Mouse (Mus musculus) hindbrain, embryonic 16.5 days (tissue): Measurements from ENCODE around the gene Gskip. TPM values are rescaled to one million over a fixed set of nuclear protein-coding genes. Genes with fewer than 3 reads are reported as not detected.

Experiments
- polyA plus RNA-seq: library from polyadenylated mRNA; unstranded; fragments of >200 nt; fragmentation: Nextera tagmentation; extraction: Ambion mirVana; gene quantifications from 2 replicates; pipeline ENCODE4 v1.2.1, GENCODE M21; 2015

The Gskip gene
- polyA plus RNA-seq, 1 experiment from 2014 or later = 26.0 TPM

Other genes starting within 250 kb of the Gskip start
- 10.8 and 12.3 TPM in 2 replicates for gene D430019H16Rik, start 231.0 kb upstream of the Gskip start, polyA plus RNA-seq
- 2.3 and 2.5 TPM in 2 replicates for gene Bdkrb2, start 121.6 kb upstream of the Gskip start, polyA plus RNA-seq
- gene Bdkrb1, start 81.7 kb upstream of the Gskip start, polyA plus RNA-seq = 0.34 TPM in 1 of 2 replicates, not detected in the other
- 10.2 and 13.3 TPM in 2 replicates for gene Atg2b, start 382 bp downstream of the Gskip start, polyA plus RNA-seq
- gene Ak7, start 21.1 kb downstream of the Gskip start, polyA plus RNA-seq = 2.3 and 2.8 TPM in 2 replicates
- 127 and 138 TPM in 2 replicates for gene Papola, start 99.9 kb downstream of the Gskip start, polyA plus RNA-seq